Mouse (Mus musculus) intestine, embryonic 14.5 days (tissue): ENCODE results near the gene Rnf215. TPM values are rescaled to one million over a fixed set of nuclear protein-coding genes. Genes with fewer than 3 reads are reported as not detected.
"Not testable (repeated sequence)": the region's sequence is repeated elsewhere in the genome, so short reads cannot be mapped to it uniquely, and the experiment has no call there.

ENCODE experiments used
- ATAC-seq: fragments of 200-750 bp; cut with Nextera tagmentation; replicated peaks from 2 replicates; pipeline ENCODE4 v1.8.0; 2017; ENCODE audit warnings: low read depth, moderate number of reproducible peaks, moderate TSS enrichment, moderate library complexity; ENCODE audit not compliant: low FRiP score, low TSS enrichment
- DNase-seq: peaks from one replicate; pipeline ENCODE4 v3.0.0-alpha.2; 2018; ENCODE audit warnings: low spot score
- H3K27ac ChIP-seq: fragments of 300-500 bp; sonication (generic); 2 replicates; pipeline ENCODE4 v1.5.1; 2014; ENCODE audit warnings: low read depth, mild to moderate bottlenecking, control low read depth
- H3K27me3 ChIP-seq: fragments of 300-500 bp; sonication (generic); replicated peaks from 2 replicates; pipeline ENCODE4 v1.6.1; 2014; ENCODE audit warnings: low read length, control low read depth; ENCODE audit not compliant: control insufficient read depth, insufficient read depth
- H3K36me3 ChIP-seq: fragments of 300-500 bp; sonication (generic); 2 replicates; pipeline ENCODE4 v1.6.1; 2014; ENCODE audit warnings: low read length, control low read depth; ENCODE audit not compliant: control insufficient read depth, insufficient read depth
- H3K4me1 ChIP-seq: fragments of 300-500 bp; sonication (generic); replicated peaks from 2 replicates; pipeline ENCODE4 v1.6.1; 2014; ENCODE audit warnings: low read length, control low read depth, mixed read lengths; ENCODE audit not compliant: control insufficient read depth, insufficient read depth
- H3K4me2 ChIP-seq: fragments of 300-500 bp; sonication (generic); 2 replicates; pipeline ENCODE4 v1.6.1; 2014; ENCODE audit warnings: low read length
- H3K4me3 ChIP-seq: fragments of 300-500 bp; sonication (generic); 2 replicates; pipeline ENCODE4 v1.5.1; 2014; ENCODE audit warnings: low read depth, low read length, control low read depth, mixed read lengths
- H3K9ac ChIP-seq: fragments of 300-500 bp; sonication (generic); 2 replicates; pipeline ENCODE4 v1.6.1; 2014; ENCODE audit warnings: mild to moderate bottlenecking, low read length
- H3K9me3 ChIP-seq: fragments of 300-500 bp; sonication (generic); 2 replicates; pipeline ENCODE4 v1.6.1; 2016; ENCODE audit warnings: low read length, control low read depth; ENCODE audit not compliant: control insufficient read depth
- WGBS: fragments of 180-500 bp; shearing (Covaris S2); extraction: QIAGEN DNeasy Blood & Tissue Kit; methylation state at CpG from one replicate; pipeline ENCODE4 v1.1.7; 2014; 5-methylcytosine and 5-hydroxymethylcytosine counted together
- polyA plus RNA-seq: library from polyadenylated mRNA; unstranded; fragments of >200 nt; fragmentation: Nextera tagmentation; extraction: Ambion mirVana; gene quantifications from 2 replicates; pipeline ENCODE4 v1.2.1, GENCODE M21; 2014

Rnf215 gene
- polyA plus RNA-seq, 1 experiment from 2014 or later = 24.9 TPM

GRCm38 (mm10) chr11:4127059-4127458 lies 7.9 kb upstream of the Rnf215 start:
- no peak for ATAC-seq
- no peak overlapping the region for H3K27ac ChIP-seq

GRCm38 (mm10) chr11:4128461-4128860 lies 6.5 kb upstream of the Rnf215 start:
- H3K36me3 ChIP-seq, H3K9ac ChIP-seq, H3K27ac ChIP-seq, H3K4me2 ChIP-seq, H3K4me1 ChIP-seq, ATAC-seq, DNase-seq, H3K27me3 ChIP-seq, H3K4me3 ChIP-seq, H3K9me3 ChIP-seq: not testable (repeated sequence)
- WGBS = 88% methylated on average over 4 of the region's 4 CpGs

More at GRCm38 (mm10) chr11:4127059-4127458, 7.9 kb upstream of the Rnf215 start:
- H3K4me2 ChIP-seq = no peak overlapping the region
- no peaks in the 10 kb centered on the region for H3K36me3 ChIP-seq
- no peak for DNase-seq
- H3K4me1 ChIP-seq = no peaks in the 10 kb centered on the region
- H3K9me3 ChIP-seq = 0 out of 2 replicates have a peak, but pooled peaks cover 4% of the 10 kb centered on the region
- H3K4me3 ChIP-seq = no peak overlapping the region
- 91% methylated on average over 1 of the region's 1 CpGs for WGBS
- no peaks in the 10 kb centered on the region for H3K27me3 ChIP-seq
- H3K9ac ChIP-seq = no peak overlapping the region

DNA sequence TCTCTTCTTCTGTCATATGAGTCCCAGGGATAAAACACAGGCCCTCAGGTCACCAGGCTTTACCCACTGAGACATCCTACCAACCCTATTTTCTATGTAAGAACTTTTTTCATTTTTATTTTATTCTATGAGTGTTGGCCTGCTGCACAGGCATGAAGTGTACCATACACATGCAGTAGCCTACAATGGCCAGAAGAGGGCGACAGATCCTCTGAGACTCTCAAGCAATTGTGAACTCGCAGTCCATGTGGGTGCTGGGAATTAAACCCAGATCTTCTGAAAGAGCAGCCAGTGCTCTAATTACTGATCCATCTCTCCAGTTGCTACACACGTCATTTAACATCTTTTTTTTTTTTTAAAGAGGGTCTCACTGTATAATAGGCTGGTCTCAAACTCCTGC lies 1.6 kb upstream of the Rnf215 start:
- Histone ChIP-seq H3K9me3 (no peaks in the 10 kb centered on the region), H3K4me3 (no peak overlapping the region), H3K4me2 (no peak overlapping the region), H3K27me3 (no peaks in the 10 kb centered on the region), H3K27ac (no peak overlapping the region), H3K36me3 (peaks cover 11% of the 10 kb centered on the region), H3K9ac (no peak overlapping the region), H3K4me1 (peaks cover 11% of the 10 kb centered on the region)
- WGBS = 58% methylated on average over 3 of the region's 3 CpGs
- DNase-seq (no peak), ATAC-seq (no peak)

DNA sequence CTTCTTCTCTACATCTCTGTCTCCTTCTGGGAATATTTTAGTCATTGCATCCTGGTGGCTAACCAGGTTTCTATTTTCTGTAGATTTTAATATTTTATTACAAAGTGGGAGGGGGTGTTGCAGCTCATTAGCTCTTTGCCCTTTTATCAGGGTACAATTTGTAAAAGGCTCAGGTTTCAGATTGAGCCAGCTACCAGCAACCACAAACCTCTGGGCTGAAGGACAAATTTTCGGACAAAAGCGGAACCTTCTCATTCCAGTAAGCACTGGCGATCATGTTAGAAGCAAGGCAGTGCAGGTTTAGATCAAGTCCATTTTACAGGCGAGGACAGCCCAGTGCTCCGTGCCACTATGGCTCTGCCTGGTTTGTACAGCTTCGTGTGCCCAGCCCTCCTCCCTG lies 602 bp upstream of the Rnf215 start:
- Histone ChIP-seq H3K27ac (no peak overlapping the region), H3K9me3 (no peaks in the 10 kb centered on the region), H3K9ac (no peak overlapping the region), H3K4me3 (no peak overlapping the region; the same call in 1 of the 2 replicates), H3K4me1 (peaks cover 11% of the 10 kb centered on the region), H3K4me2 (no peak overlapping the region), H3K27me3 (no peaks in the 10 kb centered on the region), H3K36me3 (peaks cover 20% of the 10 kb centered on the region)
- WGBS = 58% methylated on average over 6 of the region's 6 CpGs
- ATAC-seq (no peak), DNase-seq (no peak)

DNA sequence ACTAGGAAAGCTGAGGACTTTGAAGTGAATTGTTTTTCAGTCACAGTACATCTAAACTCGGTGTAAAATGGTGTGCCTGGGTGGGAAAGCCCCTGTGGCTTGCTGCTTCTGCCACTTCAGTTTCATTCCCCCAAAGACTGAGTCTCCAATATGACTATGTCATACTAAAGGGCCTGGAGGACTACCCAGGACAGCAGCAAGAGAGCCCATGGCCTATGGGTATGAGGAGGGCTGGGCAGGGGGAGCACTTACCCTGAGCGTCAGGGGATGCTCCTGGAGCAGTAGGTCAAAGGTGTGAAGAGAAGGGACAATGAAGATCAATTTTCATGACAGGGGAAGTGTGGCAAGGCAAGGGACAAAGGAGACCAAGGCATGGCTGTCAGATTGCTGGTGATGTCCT lies 4.0 kb downstream of the Rnf215 start:
- 73% methylated on average over 2 of the region's 2 CpGs for WGBS
- no peak overlapping the region for H3K4me3 ChIP-seq
- no peak for ATAC-seq
- no peak for DNase-seq
- H3K9me3 ChIP-seq = no peaks in the 10 kb centered on the region
- peaks cover 11% of the 10 kb centered on the region for H3K4me1 ChIP-seq
- H3K27me3 ChIP-seq = no peaks in the 10 kb centered on the region
- H3K4me2 ChIP-seq = no peak overlapping the region
- peaks cover 62% of the 10 kb centered on the region for H3K36me3 ChIP-seq
- H3K9ac ChIP-seq = no peak overlapping the region
- no peak overlapping the region for H3K27ac ChIP-seq

DNA sequence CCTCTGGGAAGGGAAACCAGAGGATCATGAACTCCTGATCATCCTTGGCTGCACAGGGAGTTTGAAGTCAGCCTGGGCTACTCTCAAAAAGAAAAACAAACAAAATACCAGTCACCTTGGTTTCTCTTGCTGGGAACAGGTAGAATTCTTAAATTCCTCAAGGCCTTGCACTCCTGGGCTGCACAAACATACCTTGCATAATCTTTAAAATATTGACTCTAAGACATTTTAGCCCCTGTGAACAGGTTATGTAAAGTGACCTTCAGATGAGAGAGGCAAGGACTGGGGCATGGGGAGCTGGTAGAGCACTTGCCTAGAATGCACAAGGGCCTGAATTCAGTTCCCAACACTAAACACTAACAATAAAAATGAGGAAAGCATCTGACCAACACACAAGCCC lies 6.5 kb downstream of the Rnf215 start:
- DNase-seq (no peak), ATAC-seq (no peak)
- no peak overlapping the region for H3K4me3 ChIP-seq
- no peak overlapping the region for H3K27ac ChIP-seq
- H3K36me3 ChIP-seq = peaks cover 64% of the 10 kb centered on the region
- no peaks in the 10 kb centered on the region for H3K9me3 ChIP-seq
- no peaks in the 10 kb centered on the region for H3K4me1 ChIP-seq
- no peak overlapping the region for H3K4me2 ChIP-seq
- no peaks in the 10 kb centered on the region for H3K27me3 ChIP-seq
- no peak overlapping the region for H3K9ac ChIP-seq

DNA sequence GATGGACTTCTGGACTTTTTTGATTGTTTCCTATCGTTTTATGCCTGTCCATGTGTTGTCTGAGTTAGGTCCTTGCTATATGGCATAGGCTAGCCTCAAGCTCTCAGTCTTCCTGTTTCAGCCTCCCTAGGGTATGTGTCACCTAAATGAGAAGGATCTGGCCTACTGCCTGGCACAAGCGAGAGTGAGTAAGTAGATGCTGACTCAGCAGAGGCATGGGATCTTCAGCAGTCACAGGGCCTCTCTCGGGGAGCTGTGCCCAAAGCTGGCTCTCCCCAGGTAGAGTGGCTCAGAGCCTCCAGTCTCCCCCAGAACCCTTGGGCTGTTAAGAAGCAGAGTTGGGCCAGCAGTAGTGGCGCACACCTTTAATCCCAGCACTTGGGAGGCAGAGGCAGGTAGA lies 7.3 kb downstream of the Rnf215 start:
- no peak overlapping the region for H3K27ac ChIP-seq
- no peaks in the 10 kb centered on the region for H3K27me3 ChIP-seq
- WGBS = 87% methylated on average over 4 of the region's 4 CpGs
- H3K9me3 ChIP-seq = no peaks in the 10 kb centered on the region
- ATAC-seq (no peak), DNase-seq (no peak)
- H3K4me3 ChIP-seq = no peak overlapping the region
- no peaks in the 10 kb centered on the region for H3K4me1 ChIP-seq
- peaks cover 62% of the 10 kb centered on the region for H3K36me3 ChIP-seq
- no peak overlapping the region for H3K4me2 ChIP-seq
- no peak overlapping the region for H3K9ac ChIP-seq

- 92% methylated on average over 21 of the region's 21 CpGs for WGBS
- Histone ChIP-seq H3K27ac (no peak overlapping the region), H3K36me3 (peaks cover 54% of the 10 kb centered on the region)
Measured at GRCm38 (mm10) chr11:4143281-4144062, 8.5 kb downstream of the Rnf215 start.

DNA sequence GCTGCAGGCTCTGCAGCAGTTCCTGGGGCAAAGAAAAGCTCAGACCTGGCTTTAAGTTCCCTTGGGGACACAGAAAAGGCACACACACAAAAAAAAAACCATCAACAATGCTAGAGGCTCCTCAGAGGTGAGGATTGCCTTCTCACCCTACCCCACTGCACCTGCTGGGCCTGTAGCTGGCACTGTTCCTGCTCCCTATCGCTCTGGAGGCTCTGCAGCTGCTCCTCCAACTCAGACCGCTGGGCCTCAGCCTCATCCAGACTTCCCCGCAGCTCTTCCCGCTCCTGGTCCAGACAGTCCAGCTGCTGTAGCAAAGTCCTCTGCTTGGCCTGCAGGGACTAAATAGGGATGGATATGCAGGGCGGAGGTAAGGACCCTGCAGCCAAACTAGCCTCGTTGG lies 11.4 kb downstream of the Rnf215 start:
- Histone ChIP-seq H3K9ac (no peak overlapping the region), H3K4me3 (no peak overlapping the region), H3K27me3 (no peaks in the 10 kb centered on the region), H3K36me3 (peaks cover 28% of the 10 kb centered on the region), H3K4me1 (no peaks in the 10 kb centered on the region), H3K4me2 (no peak overlapping the region), H3K9me3 (no peaks in the 10 kb centered on the region), H3K27ac (no peak overlapping the region)
- ATAC-seq (no peak), DNase-seq (no peak)
- 79% methylated on average over 6 of the region's 6 CpGs for WGBS

More at GRCm38 (mm10) chr11:4143281-4144062, 8.5 kb downstream of the Rnf215 start:
- Histone ChIP-seq H3K4me1 (no peaks in the 10 kb centered on the region), H3K9ac (no peak overlapping the region), H3K4me3 (no peak overlapping the region), H3K4me2 (no peak overlapping the region), H3K27me3 (no peaks in the 10 kb centered on the region), H3K9me3 (no peaks in the 10 kb centered on the region)
- ATAC-seq = no peak
- no peak for DNase-seq
